Mouse (Mus musculus): ENCODE measurements at regions not wholly inside any gene's neighbourhood (a gene's known extent, or its start where the extent isn't known, plus 50 kb on each side); places are given as distances from the start of the nearest gene placed in this dataset.

DNA sequence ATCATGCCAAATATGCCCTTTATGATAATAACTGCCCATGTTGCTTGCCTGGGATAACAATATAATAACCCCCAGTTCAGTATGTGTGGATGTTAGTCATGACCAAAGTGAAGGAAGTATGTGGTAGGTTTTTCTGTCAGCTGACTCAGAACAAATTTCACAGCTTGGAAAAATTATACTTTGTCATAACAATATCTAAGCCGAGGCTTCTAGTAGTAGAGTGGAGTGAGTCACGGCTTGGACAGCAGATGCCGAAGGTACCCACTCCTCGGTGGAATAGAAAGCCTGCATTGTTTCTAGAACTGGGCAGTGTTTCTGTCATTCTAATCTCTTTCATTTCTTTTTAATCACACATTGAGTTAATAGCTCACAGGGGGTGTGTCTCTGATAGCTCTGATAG is 236.3 kb upstream of the Kcnip4 start:
- H3K4me2 ChIP-seq = no peak overlapping the region
- no peak for ATAC-seq (ENCODE audit: low FRiP score)
- H3K4me1 ChIP-seq = no peaks in the 10 kb centered on the region
- H3K9me3 ChIP-seq = no peaks in the 10 kb centered on the region
- H3K36me3 ChIP-seq (replicated peaks) = no peaks in the 10 kb centered on the region
- WGBS = 72% methylated on average over 4 of the region's 4 CpGs
- no peaks in the 10 kb centered on the region for H3K27me3 ChIP-seq
- no peak overlapping the region for H3K27ac ChIP-seq
- no peak overlapping the region for H3K4me3 ChIP-seq (replicated peaks)
- H3K9ac ChIP-seq = no peak overlapping the region

DNA sequence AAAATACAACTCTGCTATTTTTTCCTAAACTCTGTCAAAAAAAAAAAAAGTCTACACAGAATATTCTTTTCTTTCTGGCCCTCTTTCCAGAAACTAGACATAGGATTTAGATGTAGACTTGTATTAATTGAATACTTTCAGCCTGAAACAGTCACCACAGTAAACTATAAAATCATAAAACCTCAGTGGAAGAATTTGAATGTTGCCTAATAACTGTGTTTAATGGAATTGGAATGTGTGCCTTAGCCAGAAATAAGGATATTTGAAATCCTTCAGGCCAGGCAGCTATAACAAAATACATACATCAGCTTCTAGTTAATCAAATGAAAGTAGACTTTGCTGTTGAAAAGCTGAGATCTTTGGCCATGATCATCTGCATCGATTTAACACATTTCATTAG is 230.8 kb upstream of the Kcnip4 start:
- H3K27me3 ChIP-seq = no peaks in the 10 kb centered on the region
- 88% methylated on average over 1 of the region's 1 CpGs for WGBS
- H3K4me2 ChIP-seq = no peak overlapping the region
- H3K36me3 ChIP-seq (replicated peaks) = no peaks in the 10 kb centered on the region
- no peaks in the 10 kb centered on the region for H3K9me3 ChIP-seq
- no peaks in the 10 kb centered on the region for H3K4me1 ChIP-seq
- no peak overlapping the region for H3K4me3 ChIP-seq (replicated peaks)
- ATAC-seq (ENCODE audit: low FRiP score) = no peak
- H3K9ac ChIP-seq = no peak overlapping the region
- no peak overlapping the region for H3K27ac ChIP-seq

DNA sequence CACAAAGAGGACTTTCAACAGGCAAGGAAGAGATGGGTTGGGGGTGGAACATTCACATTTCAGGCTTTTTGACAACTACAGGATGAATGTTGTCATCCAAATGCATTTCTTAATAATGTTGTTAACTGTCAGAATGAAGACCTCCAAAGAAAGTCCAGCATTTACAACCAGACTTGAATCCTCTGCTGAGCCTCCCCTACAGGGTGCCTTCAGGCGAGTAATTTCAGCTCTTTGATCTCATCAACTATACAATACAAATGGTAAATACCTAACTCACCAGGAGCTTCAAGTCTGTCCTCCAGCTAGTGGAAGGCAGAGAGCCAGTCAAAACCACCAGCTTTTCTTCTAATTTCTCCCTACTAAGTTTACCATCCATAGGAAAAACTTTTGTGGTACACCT is 187.9 kb upstream of the Kcnip4 start:
- H3K4me2 ChIP-seq = no peak overlapping the region
- no peak for ATAC-seq (ENCODE audit: low FRiP score)
- H3K27me3 ChIP-seq = no peaks in the 10 kb centered on the region
- no peaks in the 10 kb centered on the region for H3K4me1 ChIP-seq
- no peak overlapping the region for H3K9ac ChIP-seq
- H3K4me3 ChIP-seq (replicated peaks) = no peak overlapping the region
- no peaks in the 10 kb centered on the region for H3K9me3 ChIP-seq
- WGBS = 33% methylated on average over 1 of the region's 1 CpGs
- no peaks in the 10 kb centered on the region for H3K36me3 ChIP-seq (replicated peaks)
- H3K27ac ChIP-seq = no peak overlapping the region

DNA sequence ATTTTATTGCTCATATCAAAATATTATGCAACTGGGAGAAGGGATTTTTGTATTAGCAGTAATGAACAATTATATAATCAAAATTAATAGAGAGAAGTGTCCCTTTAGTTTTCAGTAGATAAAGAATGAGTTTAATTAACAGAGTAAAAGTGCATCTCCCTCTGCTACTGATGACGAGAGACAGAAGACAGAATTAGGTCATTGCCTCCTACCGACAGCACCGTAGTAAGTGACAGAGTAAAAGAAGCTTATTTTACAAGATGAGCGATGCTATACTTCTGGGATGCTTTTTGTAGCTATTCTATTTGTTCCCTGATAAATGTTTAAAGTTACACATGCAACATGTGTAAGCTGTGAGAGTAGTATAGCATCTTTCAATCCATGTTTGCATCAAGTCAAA is 157.4 kb upstream of the Kcnip4 start:
- Histone ChIP-seq H3K4me1 (no peaks in the 10 kb centered on the region), H3K4me3 (replicated peaks) (no peak overlapping the region), H3K36me3 (replicated peaks) (no peaks in the 10 kb centered on the region), H3K9ac (no peak overlapping the region), H3K4me2 (no peak overlapping the region), H3K27me3 (no peaks in the 10 kb centered on the region), H3K9me3 (no peaks in the 10 kb centered on the region), H3K27ac (no peak overlapping the region)
- WGBS = 89% methylated on average over 4 of the region's 4 CpGs
- ATAC-seq (ENCODE audit: low FRiP score) = no peak

DNA sequence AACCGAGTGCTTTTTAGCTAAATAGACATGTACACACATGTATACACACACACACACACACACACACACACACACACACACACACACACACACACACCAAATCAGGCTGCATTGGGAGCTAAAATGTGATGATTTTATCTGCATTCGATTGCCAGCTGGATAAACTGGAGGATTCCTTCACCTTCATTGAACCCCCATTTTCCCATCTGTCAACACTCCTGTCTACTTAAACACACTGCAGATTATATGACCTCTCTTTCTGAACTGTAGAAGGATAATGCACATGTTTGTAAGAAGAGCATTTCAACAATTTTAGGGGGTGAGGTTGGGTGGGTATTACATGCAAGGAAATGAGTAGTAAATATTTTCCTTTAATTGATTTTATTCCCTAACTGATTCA is 156.8 kb upstream of the Kcnip4 start:
- no peak for ATAC-seq (ENCODE audit: low FRiP score)
- H3K36me3 ChIP-seq (replicated peaks) = no peaks in the 10 kb centered on the region
- 74% methylated on average over 2 of the region's 2 CpGs for WGBS
- H3K4me1 ChIP-seq = no peaks in the 10 kb centered on the region
- no peaks in the 10 kb centered on the region for H3K27me3 ChIP-seq
- no peak overlapping the region for H3K27ac ChIP-seq
- H3K9ac ChIP-seq = no peak overlapping the region
- H3K4me3 ChIP-seq (replicated peaks) = no peak overlapping the region
- H3K9me3 ChIP-seq = no peaks in the 10 kb centered on the region
- no peak overlapping the region for H3K4me2 ChIP-seq

DNA sequence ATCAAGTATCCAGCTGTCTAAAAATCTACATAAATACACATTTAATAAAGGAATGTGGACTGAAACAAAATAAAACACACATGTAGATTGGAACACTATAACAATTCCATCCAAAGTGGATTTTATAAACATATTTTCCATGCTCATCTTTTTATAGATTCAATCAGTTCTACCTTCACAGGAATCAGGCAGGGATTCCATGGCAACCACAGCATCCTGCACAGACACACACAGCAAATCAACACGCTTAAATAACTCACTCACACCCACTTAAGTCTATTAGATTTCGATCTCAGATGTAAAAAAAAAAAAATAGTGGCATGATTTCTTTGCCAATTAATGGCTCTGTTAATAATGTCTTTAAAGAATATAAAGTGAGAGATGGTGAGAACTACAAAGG is 151.2 kb upstream of the Kcnip4 start:
- no peaks in the 10 kb centered on the region for H3K9me3 ChIP-seq
- no peak for ATAC-seq (ENCODE audit: low FRiP score)
- H3K4me1 ChIP-seq = no peaks in the 10 kb centered on the region
- no peak overlapping the region for H3K4me2 ChIP-seq
- no peak overlapping the region for H3K27ac ChIP-seq
- no peaks in the 10 kb centered on the region for H3K36me3 ChIP-seq (replicated peaks)
- no peaks in the 10 kb centered on the region for H3K27me3 ChIP-seq
- WGBS = 78% methylated on average over 2 of the region's 2 CpGs
- no peak overlapping the region for H3K4me3 ChIP-seq (replicated peaks)
- H3K9ac ChIP-seq = no peak overlapping the region

DNA sequence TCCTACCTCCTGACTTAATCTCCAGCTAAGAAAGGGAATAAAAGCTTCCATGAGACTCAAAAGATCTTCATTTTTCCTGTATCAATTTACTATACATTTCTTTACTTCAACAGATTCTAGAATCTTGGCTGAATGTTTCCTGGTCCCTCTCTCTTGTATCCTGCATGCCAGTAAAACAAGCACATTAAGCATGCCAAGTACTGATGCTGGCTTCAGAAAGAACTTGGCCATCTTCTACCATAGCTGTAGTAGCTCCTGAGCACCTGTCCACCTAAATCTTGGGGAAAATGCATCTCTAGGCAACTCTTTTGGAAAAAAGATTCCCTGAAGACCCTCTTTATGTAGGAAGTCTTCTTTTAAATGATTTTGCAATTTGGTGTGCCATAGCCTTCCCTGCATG is 140.5 kb upstream of the Kcnip4 start:
- no peak overlapping the region for H3K4me3 ChIP-seq (replicated peaks)
- no peaks in the 10 kb centered on the region for H3K27me3 ChIP-seq
- no peaks in the 10 kb centered on the region for H3K36me3 ChIP-seq (replicated peaks)
- H3K9ac ChIP-seq = no peak overlapping the region
- no peak overlapping the region for H3K27ac ChIP-seq
- no peak for ATAC-seq (ENCODE audit: low FRiP score)
- no peaks in the 10 kb centered on the region for H3K9me3 ChIP-seq
- no peaks in the 10 kb centered on the region for H3K4me1 ChIP-seq
- no peak overlapping the region for H3K4me2 ChIP-seq

DNA sequence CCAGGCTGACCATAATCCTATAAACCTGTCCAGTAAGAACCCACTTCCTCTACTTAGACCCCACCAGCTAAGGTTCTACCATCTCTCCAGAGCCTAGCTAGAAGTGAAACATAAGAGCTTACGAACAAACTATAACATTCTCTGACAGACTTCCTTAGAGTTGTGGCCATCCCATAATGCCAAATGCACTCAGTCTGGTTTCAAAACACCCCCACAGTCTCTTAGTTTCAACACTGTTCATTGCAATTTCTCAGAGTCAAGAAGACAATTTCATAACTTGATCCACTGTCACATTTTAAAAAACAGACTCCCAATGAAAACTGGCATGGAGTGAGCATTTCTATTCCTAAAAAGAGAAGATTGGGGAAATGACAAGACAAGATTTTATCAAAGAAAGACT is 139.2 kb upstream of the Kcnip4 start:
- H3K4me3 ChIP-seq (replicated peaks) = no peak overlapping the region
- no peaks in the 10 kb centered on the region for H3K27me3 ChIP-seq
- 96% methylated on average over 1 of the region's 1 CpGs for WGBS
- no peak overlapping the region for H3K4me2 ChIP-seq
- no peak overlapping the region for H3K9ac ChIP-seq
- ATAC-seq (ENCODE audit: low FRiP score) = no peak
- no peaks in the 10 kb centered on the region for H3K4me1 ChIP-seq
- no peaks in the 10 kb centered on the region for H3K36me3 ChIP-seq (replicated peaks)
- no peaks in the 10 kb centered on the region for H3K9me3 ChIP-seq
- no peak overlapping the region for H3K27ac ChIP-seq

DNA sequence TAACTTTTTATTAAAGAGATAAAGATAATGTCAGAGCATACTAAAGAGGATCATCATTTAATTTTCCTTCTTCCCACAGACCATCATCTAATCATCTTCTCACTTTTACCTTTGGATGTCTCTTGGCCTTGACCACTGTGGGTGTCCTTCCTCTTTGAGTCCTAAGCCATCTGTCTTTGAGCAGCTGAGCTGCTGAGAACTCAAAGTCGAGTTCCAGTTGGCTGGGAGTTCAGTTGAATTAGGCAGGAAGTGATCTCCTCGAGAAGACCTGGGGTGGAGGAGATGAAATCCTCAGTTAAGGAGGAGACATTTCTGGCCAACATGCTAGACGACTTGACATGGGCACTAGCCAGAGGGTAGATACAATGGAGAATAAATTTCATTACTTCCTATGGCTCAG is 137.4 kb upstream of the Kcnip4 start:
- Histone ChIP-seq H3K9ac (no peak overlapping the region), H3K27ac (no peak overlapping the region), H3K36me3 (replicated peaks) (no peaks in the 10 kb centered on the region), H3K27me3 (no peaks in the 10 kb centered on the region), H3K9me3 (no peaks in the 10 kb centered on the region), H3K4me2 (no peak overlapping the region), H3K4me3 (replicated peaks) (no peak overlapping the region), H3K4me1 (no peaks in the 10 kb centered on the region)
- no peak for ATAC-seq (ENCODE audit: low FRiP score)
- 75% methylated on average over 3 of the region's 3 CpGs for WGBS

DNA sequence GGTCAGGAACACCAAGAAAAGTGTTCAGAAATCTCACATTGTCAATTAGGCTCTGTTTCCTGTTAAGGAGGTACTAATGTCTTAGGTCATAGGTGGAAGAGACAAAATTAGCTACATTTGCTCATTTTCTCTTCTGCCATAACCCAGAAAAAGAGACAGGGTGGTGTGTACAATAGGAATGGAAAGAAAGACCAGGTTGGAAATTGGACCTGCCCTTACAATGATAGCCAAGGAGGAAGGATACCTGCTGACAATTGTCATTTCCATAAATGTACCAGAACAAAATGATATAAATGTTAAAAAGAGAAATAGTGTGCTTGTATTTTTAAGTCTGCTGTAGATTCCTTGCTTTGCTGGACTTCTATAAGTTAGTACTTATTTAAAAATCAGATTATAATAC is 135.9 kb upstream of the Kcnip4 start:
- no peaks in the 10 kb centered on the region for H3K27me3 ChIP-seq
- no peak overlapping the region for H3K27ac ChIP-seq
- no peaks in the 10 kb centered on the region for H3K9me3 ChIP-seq
- ATAC-seq (ENCODE audit: low FRiP score) = no peak
- no peak overlapping the region for H3K9ac ChIP-seq
- H3K4me3 ChIP-seq (replicated peaks) = no peak overlapping the region
- H3K4me1 ChIP-seq = no peaks in the 10 kb centered on the region
- H3K4me2 ChIP-seq = no peak overlapping the region
- H3K36me3 ChIP-seq (replicated peaks) = no peaks in the 10 kb centered on the region

DNA sequence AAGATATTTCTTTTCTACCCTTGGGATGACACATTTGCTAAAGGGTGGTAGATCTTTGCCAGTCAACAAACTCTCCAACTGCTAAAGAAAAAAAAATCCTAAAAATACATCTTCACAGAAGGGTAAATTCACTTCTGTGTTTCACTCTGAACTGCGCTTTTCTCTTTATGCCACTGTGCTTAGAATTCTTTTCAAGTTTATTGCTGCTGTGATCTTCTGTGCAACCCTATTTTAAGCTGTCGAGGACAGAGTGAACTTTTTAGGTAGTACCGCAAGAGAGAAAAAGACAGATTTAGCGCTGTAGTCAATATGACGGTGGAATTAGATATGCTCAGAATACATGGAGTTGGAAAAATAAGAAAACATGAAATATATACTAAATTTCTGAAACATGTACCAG is 126.2 kb upstream of the Kcnip4 start:
- no peak overlapping the region for H3K4me2 ChIP-seq
- no peaks in the 10 kb centered on the region for H3K36me3 ChIP-seq (replicated peaks)
- H3K4me3 ChIP-seq (replicated peaks) = no peak overlapping the region
- no peak overlapping the region for H3K9ac ChIP-seq
- WGBS = 95% methylated on average over 5 of the region's 5 CpGs
- no peak for ATAC-seq (ENCODE audit: low FRiP score)
- H3K27ac ChIP-seq = no peak overlapping the region
- H3K27me3 ChIP-seq = no peaks in the 10 kb centered on the region
- no peaks in the 10 kb centered on the region for H3K9me3 ChIP-seq
- H3K4me1 ChIP-seq = no peaks in the 10 kb centered on the region

DNA sequence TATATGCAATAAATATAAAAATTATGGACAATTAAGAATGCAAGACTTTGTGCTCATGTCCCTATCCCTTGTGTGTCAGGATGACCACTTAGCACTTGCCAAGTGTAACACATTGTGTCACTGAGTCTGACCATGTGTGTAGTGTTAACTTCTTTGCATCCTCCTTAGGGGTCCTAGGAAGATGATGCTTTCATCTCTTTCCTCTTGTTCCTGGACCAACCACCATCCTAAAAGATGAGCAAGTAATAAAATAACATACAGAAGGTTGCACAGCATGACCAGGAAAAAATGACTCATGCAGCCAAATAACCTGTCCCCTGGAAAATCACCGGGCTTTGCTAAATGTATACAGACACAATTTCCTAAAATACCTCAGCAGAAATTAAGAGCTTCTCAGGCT is 121.1 kb upstream of the Kcnip4 start:
- no peak for ATAC-seq (ENCODE audit: low FRiP score)
- H3K27me3 ChIP-seq = no peaks in the 10 kb centered on the region
- H3K4me1 ChIP-seq = no peaks in the 10 kb centered on the region
- no peak overlapping the region for H3K9ac ChIP-seq
- WGBS = 91% methylated on average over 1 of the region's 1 CpGs
- H3K27ac ChIP-seq = no peak overlapping the region
- H3K4me2 ChIP-seq = no peak overlapping the region
- no peaks in the 10 kb centered on the region for H3K36me3 ChIP-seq (replicated peaks)
- no peaks in the 10 kb centered on the region for H3K9me3 ChIP-seq
- no peak overlapping the region for H3K4me3 ChIP-seq (replicated peaks)

DNA sequence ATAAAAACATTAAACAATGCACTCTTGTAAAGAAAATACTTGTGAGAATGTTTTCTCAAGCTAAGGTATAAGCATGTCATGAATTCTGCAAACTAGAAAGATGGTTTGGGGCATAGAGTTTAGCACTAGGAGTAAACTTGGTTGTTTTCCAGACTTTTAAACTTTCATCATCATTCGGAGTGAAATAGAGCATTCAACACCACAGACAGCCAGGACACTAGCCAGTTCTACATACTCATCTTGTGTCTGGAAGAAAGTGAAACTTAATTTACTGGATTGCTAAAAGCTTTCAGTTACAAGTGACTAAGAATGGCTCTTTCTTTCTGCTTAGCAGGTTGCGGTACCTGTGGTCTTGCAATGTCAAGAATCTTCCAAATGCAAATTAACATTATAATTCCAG is 119.9 kb upstream of the Kcnip4 start:
- 96% methylated on average over 2 of the region's 2 CpGs for WGBS

DNA sequence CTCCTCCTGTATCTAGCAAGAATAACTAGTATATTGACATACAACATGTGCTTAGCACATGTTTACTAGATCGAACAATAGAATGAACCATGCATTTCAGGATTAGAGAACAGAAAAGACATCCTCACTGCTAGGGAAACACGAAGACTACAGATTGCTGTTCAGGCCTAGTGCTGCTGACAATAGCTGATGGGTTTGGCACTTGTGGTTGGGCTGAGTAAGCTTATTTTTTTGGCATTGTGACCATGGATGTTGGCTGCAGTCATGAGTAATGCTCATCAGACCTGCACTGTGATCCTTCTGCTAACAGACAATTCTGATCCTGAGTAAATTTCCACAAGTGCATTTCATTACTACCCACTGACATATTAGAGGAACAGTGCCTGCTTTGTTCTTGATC is 117.7 kb upstream of the Kcnip4 start:
- Histone ChIP-seq H3K9ac (no peak overlapping the region), H3K9me3 (no peaks in the 10 kb centered on the region), H3K27me3 (no peaks in the 10 kb centered on the region), H3K27ac (no peak overlapping the region), H3K4me3 (replicated peaks) (no peak overlapping the region), H3K4me1 (no peaks in the 10 kb centered on the region), H3K36me3 (replicated peaks) (no peaks in the 10 kb centered on the region), H3K4me2 (no peak overlapping the region)
- 79% methylated on average over 2 of the region's 2 CpGs for WGBS
- no peak for ATAC-seq (ENCODE audit: low FRiP score)

More for the DNA sequence above, 119.9 kb upstream of the Kcnip4 start:
- Histone ChIP-seq H3K4me1 (no peaks in the 10 kb centered on the region), H3K9ac (no peak overlapping the region), H3K36me3 (replicated peaks) (no peaks in the 10 kb centered on the region), H3K27me3 (no peaks in the 10 kb centered on the region), H3K27ac (no peak overlapping the region), H3K4me2 (no peak overlapping the region), H3K4me3 (replicated peaks) (no peak overlapping the region), H3K9me3 (no peaks in the 10 kb centered on the region)
- no peak for ATAC-seq (ENCODE audit: low FRiP score)
